Mouse (Mus musculus) adrenal gland, adult 2 months (tissue): ENCODE data around the gene Abcg5. TPM values are rescaled to one million over a fixed set of nuclear protein-coding genes. Genes with fewer than 3 reads are reported as not detected.

Source experiments
- DNase-seq: peaks from one replicate; pipeline ENCODE4 v3.0.0; 2021
- long read RNA-seq: library from polyadenylated mRNA; stranded (forward); transcript quantifications from one replicate; pipeline ENCODE4 v2.0.0, GENCODE M21; 2021
- polyA plus RNA-seq: library from polyadenylated mRNA; depleted of rRNA; stranded (reverse); fragments of >200 nt; gene quantifications from 2 replicates; pipeline ENCODE4 v1.2.3, GENCODE M21; 2012; rRNA removed
- total RNA-seq, 2 experiments: library from RNA; stranded (reverse); gene quantifications; 2 replicates each; pipeline ENCODE4 v1.2.3; 2021

Gene Abcg5
- total RNA-seq (not detected), polyA plus RNA-seq (0.11 TPM in 1 of 2 replicates, not detected in the other)
- long read RNA-seq = 0 reads

DNA sequence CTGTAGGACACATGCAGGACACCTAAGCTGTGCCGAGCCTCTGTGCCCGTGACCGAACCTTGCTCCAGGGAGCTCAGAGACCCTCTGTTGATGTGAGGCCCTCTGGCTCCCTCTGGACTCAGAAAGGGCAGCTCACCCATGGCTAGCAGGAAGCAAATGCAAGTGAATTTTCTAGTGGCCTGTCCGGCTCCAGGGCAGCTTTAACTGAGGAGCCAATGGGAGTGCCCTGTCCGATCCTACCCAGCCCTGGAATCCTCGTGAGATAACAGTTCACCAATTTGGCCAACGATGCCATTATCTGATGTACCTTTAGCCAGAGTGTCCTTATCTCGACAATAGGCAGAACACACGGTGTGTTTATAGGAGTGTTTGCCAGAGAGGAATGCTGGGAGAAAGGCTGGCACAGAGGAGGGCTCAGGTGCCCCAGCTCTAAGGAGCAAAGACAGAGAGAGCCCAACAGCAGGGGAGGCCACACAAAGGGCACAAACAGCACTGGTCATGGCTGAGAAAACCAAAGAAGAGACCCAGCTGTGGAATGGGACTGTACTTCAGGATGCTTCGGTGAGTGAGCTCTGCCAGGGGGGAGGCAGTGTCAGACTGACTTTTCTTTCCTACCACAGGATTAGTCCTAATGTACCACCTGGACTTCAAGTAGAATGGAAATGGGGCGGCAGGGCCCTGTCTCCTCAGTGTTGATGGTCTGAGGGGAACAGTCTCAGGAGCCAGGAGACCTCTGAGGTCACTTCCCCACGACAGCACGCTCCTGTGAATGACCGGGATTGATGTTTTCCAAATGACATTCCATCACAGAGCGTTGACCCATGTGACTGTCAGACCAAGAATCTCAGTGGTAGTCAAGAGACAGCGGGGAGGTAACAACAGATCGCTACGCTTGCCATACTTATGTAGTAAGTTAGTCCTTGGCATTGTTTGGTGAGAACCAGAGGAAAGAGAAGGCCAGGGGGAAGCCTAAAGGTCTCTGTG, at the start of gene Abcg5:
Abcg5 (minus strand) TSS at position 278 of the 984 bp plus-strand sequence.
- no peak for DNase-seq

DNA sequence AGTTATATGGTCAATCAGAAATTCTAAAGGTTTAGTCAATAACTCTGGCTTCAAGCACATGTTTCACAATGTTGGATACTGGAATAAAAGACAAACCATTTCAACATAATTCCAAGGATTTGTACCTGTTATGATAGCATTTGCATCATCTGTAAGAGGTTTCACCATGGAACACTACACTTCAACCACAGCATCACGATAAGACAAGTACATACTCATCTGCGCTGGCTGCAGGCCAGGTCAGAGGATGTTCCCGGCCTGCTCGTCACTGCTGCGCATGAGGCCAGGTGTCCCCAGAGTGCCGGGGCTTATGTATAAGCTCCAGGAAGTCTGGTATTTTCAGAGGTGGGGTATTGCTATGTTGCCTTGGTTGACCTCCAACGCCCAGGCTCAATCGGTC, 49.8 kb upstream of the Abcg5 start:
- peak; percentile 14 for DNase-seq

DNA sequence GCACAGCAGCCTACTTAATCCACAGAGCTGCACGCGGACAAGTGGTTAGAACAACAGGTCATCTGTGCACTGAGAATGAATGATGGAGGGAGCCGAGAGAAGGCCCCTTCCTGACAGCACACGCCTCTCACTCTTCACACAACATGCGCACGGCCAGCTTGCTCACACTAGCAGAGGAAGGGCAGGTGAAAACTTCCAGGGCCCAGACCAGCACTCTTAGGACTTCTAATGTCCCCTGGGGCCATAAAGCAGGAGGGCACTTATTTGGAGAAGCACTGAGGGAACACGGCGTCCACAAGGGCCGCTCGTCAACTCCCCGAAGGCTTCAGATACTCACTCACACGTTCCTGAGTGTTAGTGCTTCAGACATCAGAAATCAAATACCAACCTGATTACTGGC, 48.5 kb upstream of the Abcg5 start:
- DNase-seq = no peak

DNA sequence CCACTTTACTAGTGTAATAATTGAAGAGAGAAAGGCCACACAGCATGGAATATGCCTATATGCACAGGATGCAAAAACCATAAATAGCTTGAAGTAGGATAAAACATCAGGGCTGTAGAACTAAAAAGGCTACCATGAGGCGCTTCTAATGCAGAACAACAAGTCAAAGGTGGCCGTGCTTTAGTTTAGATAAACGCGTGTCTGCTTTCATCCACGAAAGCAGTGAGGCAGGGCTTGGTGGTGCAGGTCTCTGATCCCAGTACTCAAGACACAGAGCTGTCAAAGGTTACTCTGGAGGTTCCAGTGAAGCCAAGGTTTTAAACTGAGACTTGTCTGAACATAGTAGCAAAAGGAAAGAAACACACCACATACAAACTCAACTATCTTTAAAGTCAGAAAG, 46.3 kb upstream of the Abcg5 start:
- DNase-seq = no peak

DNA sequence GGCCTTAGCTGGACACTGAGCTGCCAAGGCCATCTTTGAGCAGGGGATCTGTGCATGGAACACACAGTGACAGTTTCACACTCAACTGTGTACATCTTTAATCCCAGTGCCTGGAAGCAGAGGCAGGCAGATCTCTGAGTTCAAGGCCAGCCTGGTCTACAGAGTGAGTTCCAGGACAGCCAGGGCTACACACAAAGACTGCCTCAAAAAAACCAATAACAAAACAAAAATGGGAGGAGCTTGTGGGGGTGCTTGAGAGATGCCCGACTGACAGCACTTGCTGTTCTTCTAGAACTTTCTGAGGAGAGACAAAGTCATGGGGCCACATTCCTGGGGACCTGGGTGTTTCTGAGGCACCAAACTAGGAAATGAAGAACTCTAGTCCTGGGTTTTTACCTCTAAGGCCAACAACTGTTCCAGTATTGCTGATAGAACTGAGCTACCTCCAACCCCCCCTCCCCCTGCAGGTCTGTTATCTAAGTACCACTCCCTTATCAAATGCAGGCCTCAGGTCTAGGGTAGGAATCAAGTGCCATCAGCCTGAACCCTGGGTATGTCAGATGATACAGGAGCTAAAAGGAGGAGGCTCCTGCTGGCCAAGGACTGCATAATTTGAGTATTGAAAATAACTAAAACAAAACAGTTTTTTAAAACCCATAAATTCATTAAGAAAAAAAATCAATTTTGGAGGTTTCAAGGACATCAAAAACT, 45.5 kb upstream of the Abcg5 start:
- no peak for DNase-seq

DNA sequence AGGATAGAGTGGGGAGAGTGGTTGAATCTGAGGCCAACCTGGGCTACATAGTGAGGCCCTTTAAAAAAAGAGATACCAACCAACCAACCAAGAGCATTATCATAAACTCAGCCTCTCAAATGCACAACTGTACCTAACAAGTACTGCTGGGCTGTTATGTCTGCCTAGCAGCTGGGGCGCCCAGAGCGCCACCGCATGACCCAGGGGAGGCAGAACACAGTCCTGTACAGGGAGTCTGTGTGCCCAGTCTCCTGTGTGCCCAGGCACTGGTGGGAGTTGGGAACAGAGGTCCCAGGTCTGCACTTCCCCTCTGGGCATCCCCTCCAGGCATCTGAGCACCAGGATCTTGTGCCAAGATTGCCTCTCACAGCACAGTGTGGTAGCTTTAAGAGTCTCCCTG, 42.4 kb upstream of the Abcg5 start:
- DNase-seq = no peak

DNA sequence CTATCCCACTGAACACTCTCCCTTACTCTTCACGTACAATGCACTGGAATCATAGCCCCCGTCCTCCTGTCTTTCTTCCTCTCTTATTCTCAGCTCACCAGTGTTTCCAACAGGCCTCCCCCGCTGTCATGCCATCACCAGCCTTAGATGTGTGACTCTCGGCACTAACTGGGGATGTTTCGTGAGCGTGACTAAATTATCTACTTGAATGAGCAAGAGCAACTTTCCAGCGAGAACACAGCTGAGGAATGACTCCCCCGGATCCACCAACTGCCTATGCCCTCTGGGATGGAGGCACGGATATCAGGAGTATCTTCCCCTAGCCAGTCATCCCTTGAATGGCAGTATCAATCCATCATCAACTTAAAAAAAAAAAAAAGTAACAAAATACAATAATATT, 41.2 kb upstream of the Abcg5 start:
- DNase-seq = no peak

DNA sequence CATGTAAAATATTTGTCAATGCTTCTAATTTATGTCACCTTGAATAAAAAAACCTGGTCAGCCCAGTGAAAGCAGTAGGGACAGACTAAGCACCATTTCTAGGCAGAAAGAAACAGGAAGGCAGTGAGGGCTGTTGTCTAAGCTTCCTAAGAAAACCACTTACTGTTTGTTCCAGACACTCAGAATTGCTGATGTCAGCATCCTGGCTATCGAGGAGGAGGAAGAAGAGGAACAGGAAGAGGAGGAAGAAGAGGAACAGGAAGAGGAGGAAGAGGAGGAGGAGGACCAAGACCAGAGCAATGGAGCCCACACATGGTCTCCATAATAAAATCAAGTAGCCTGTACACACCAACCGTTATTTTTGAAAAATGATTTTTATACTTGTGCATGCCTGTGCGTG, 36.3 kb upstream of the Abcg5 start:
- no peak for DNase-seq

DNA sequence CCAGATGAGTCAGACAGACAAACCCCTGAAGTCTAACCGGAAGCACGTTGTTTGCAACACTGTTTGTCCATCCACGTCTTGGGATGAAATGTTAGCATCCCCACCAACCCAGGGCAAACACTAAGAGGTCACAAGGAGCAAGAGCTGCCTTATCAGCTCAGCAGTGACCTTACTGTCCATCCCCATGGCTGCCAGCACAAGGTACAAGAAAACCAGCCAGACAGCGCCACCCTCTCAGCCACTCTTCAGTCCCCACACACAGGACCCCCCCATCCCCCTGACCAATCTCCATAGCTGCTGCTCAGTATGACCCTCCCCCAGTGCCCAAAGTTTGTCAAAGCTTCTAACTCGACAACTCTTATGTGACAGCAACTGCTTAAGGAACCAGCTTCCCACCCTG, 34.6 kb upstream of the Abcg5 start:
- DNase-seq = no peak

DNA sequence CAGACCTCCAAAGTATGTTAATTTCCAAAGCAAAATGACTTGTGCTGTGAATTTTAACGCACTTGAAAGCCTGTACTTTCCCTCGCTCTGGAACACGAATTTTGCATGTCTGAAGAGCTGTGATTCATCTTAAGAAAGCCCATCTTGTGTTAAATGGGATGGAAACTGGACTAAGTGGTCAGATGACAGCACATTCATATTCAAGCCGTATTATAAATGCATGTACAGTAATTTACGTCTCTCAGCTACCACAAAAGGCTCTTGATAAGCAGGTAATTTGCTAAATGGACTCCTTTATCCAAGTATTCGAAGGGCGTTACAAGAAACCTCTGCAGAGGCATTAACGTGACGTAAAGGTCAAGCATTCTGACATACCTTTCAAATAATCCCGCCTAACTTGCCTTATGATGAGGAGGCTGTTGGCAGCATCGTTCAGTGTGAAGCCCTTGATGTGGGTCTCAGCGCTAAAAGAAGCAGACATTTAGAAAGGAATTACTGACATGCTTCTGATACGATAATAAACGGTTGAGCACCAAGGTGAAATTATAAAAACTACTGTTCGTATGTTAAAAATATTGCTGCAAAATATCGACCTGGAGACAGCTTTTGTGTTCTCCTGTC, 33.6 kb upstream of the Abcg5 start:
- no peak for DNase-seq

DNA sequence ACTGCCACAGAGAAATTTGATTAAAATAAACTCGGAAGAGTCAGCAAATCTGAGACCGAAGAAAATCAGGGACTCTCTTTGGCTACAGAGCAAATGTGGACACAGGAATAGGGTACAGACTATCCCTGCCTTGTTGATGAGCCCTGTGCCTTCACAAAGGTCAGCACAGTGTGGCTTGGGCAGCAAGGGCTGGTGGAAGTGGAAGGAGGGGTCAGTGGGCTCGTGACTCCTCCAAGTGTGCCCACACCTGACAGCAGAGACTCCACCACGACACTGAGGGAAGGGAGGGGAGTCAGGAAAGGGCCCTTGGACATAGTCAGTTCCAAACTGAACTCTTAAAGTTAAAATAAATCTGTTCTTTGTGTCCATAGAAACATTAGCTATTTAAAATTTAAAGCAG, 32.1 kb upstream of the Abcg5 start:
- DNase-seq = no peak

DNA sequence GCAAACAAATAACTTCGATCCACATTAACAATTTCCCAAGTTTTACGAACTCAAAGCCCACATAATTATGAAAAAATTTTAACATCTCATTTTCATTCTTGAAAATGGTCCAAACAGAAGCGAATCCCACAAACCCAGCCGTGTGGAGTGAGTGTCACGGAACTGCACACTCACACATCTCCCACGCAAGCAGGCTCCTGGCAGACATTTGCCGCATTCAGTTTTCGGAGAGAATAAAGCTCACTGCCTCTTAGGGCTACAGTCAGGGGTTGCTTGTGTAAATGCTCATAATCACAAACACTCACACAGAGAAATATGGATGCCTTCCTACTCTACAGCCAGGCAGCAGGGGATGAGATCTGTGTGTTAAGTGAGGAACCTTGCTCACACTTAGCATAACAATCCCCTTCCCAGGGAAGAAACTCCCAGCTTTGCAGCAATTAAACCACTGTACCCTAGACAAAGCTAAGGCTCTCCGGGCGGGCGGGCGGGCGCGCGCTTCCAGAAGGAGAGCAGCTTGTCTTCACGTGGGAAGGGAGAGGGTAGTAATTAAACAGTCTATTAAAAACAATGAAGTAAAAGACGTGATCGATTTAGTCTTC, 30.9 kb upstream of the Abcg5 start:
- DNase-seq = no peak

DNA sequence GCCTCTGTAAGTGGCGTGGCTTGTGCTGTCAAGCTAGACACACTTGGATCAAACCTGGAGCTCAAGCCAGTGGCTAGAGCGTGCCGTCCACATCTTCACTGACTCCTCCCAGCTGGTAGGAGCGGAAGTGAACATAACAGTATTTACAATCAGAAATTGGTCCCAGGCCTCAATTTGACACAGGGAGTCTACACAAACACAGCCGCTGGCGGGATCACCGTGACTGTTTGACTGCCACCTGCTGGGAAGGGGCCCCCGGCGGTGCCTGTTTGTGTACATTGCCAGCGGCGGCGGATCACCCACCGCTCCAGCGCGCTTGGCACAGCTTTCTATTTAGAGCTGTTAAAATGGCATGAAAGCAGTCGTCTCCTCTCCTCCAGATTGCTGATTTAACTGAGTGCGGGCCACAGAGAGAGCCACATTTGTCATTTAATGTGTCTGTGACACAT, 26.6 kb upstream of the Abcg5 start:
- no peak for DNase-seq

DNA sequence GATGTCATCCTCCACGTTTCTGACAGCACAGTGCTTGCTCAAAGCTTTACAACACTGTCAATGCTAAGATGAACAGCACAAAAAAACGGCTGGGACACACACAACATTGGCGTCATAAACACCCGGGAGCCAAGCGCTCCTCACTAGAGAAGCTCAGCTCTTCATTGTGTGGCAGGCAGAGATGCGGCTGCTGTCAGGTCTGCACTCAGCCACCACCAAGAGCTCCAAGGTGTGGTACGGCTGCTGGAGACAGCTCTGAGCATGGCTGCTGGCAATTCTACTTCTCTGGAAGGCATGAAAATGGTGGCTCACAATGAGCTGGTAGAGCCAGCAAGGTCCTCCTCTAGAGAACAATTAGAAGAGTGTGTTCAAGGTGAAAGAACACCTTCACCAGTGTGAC, 26.0 kb upstream of the Abcg5 start:
- no peak for DNase-seq

DNA sequence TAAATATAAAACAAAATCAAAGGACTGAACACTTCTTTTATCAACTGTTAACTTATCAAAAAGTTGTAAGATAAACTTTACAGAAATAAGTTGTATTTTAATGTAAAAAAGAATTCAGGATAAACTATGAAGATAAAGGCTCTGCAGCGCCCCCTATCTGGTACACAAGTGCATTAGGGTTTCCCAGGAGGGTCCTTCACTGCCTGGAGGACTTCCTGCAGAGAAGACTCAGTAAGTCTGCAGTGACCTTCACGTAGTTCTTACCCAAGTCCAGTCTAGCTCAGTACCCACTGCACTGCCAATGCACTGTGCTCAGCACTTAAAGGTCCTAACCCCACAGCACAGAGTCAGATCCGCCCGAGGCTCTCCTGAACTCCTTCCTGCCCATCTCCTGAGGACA, 24.6 kb upstream of the Abcg5 start:
- no peak for DNase-seq

DNA sequence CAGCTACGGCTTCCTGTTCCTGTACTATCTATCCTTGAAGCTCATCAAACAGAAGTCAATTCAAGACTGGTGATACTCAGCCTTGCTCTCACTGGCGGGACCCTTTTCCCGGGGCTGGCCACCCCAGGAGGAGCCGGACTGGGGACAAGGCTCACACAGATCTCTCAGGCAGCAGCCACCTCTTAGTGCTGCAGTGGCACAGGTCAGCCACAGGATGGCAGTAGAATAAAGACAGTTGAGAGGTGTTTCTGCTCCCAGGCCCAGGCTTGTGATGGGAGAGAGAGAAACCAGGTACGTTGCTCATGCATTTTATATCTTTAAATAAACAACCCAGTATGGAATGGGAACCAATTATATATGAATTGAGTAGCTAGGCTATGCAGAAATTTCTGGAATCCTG, 15.9 kb upstream of the Abcg5 start:
- DNase-seq = peak; percentile 53

DNA sequence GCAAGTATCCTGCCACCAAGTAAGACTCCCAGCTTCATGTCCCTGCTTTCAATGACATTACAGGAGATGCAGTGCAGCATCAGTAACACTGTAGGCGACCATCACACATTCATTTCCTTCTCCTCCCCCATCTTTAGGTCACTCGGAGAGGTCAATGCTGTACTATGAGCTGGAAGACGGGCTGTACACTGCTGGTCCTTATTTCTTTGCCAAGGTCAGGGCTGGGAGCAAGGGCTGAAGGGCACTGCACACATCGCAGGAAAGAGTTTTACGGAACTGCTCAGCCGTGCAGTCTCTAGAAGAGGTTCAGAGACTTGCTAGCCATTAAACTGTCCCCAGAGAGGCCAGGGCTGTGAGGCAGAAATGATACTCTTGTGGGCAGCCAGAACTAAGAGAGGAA, 13.7 kb upstream of the Abcg5 start:
- no peak for DNase-seq

DNA sequence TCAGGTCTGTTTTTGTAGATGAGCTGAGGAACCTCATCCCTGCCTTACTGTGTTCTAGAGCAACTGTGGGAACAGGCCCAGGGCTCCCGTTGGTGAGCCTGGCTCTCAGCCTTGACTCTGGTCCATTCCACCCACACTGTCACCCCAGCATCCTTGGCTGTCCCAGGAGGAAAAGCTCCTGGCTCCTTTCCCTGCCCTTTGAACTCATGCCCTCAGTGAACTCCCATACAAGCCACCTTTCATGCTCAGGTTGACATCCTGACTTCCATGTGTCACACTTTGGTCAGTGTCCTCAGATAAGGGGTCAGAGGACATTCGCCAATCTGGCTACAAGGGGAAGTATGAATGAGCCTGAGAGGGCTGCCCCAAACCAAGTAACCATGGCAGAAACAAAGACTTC, 10.9 kb upstream of the Abcg5 start:
- DNase-seq = no peak

DNA sequence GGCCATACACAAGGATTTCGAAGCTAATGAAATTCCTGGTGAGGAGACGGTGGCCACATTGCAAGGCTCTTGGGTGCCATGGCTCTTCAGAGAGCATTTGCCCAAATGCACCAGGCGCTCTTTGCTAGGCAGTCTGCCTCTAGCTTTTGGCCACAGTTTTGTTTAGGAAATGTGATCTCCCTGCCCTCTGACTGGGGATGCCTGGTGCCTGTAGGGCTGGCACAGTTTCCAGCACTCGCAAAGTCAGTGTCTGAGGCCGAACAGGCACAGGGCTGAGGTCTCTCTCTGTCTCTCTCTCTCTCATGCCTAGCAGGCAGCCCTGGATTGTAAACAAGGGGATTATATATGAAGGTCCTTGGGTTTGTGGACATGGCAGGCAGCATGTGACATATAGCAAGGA, 7.3 kb upstream of the Abcg5 start:
- DNase-seq = no peak

DNA sequence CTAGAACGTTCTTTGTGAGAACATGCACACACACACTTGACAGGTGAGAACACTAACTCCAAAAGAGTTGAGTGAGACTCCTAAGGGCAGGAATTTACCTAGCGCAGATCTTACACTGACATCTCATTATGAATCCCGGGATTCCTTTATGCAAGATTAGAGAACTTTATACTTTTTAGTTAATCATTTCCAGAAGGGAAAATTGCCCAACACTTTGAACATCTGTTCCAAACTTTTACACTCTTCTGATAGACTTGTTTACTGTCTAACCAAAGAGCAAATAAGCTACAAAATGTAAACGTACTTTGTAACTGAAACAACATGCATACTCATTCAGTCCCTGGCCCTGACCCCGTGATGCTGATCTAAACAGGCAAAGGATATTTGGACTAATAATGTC, 6.5 kb upstream of the Abcg5 start:
- DNase-seq = peak; percentile 23

DNA sequence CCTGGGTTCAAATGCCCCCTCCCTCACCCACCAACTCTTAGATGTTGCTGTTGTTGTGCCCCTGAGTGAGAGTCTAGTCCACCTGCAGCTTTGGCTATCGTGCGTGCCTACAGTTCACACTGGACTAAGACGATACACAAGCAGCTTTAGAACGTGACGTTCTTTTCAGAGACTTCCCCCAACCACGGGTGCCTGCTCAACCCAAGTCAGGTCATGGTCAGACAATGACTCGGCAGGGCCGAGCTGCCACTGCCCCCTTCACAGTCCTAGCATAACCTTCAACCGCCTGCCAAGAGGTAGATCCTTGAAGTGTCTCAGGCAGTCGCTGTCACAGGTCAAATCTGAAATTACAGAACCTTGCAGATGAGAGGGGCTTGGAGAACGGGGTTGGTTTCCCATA, 6.0 kb upstream of the Abcg5 start:
- peak; percentile 86 for DNase-seq

DNA sequence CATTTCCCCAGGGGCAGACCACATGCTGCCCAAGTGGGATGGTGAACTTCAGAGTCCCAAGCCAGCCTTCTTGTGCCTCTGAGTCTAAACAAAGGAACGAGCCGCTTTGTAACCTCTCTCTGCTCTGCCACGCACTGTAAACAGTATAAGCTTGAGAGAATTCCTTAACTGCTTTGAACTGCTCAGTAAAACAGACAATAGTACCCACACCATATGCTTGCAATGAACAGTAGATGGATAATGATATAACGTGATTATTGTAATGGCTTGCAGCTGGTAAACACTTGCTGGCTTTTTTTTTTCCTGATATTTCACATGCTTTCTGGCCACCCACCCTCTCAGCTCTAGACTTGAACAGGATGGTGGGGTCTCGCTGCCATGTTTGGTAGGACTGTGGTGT, 5.2 kb upstream of the Abcg5 start:
- DNase-seq = no peak
